Mouse (Mus musculus): ENCODE results near the gene Taar1.

DNA sequence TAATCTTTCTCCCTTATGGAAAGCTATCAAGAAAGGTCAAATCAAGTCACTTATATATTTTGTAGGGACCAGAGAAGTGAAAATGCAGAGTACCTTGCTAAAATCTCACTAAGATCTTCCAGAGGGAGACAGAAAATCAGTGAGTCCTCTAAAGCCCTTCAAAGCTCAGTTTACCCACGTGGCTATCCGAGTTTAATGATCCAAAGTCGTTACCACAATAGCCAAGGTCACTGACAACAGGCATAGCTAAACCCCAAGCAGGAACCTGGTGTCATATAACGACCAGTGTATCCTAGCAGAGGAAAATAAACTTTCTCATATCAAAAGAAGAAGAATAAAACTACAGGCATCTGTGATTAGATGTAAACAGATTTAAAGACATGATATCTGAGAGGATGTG, 17.5 kb downstream of the Taar1 start:
- TF ChIP-seq CTCF (IDR thresholded peaks at IDR 0.05; ENCODE audit: low read depth) (no peak), EP300 (IDR thresholded peaks at IDR 0.05; ENCODE audit: low read depth) (no peak)

Measured in liver, embryonic 14.5 days (tissue).